Mouse (Mus musculus) thymus, adult 2 months (tissue): ENCODE data around the gene Eif6.

ENCODE experiments used
- CTCF ChIP-seq: fragments of 200-500 bp; IDR thresholded peaks from 2 replicates; pipeline ENCODE4 v1.5.1; 2012; ENCODE audit warnings: mild to moderate bottlenecking, control low read depth, low read length, moderate library complexity, borderline replicate concordance; ENCODE audit not compliant: control insufficient read depth, poor library complexity, insufficient read depth; ENCODE audit errors: extremely low read depth
- POLR2A ChIP-seq: fragments of 200-500 bp; IDR thresholded peaks from 2 replicates; pipeline ENCODE4 v1.6.1; 2012; ENCODE audit warnings: mild to moderate bottlenecking, low read length, control low read depth, moderate library complexity; ENCODE audit not compliant: control insufficient read depth, poor library complexity, insufficient read depth; ENCODE audit errors: extremely low read depth

- TF ChIP-seq CTCF = no peak
- no peak for TF ChIP-seq POLR2A
Observed at GRCm38 (mm10) chr2:155814829-155815228, 11.9 kb downstream of the Eif6 start.
